Mouse (Mus musculus) forebrain, embryonic 12.5 days (tissue): ENCODE results near the gene Bmf. TPM values are rescaled to one million over a fixed set of nuclear protein-coding genes. Genes with fewer than 3 reads are reported as not detected.

Experiments used
- ATAC-seq: fragments of 200-750 bp; cut with Nextera tagmentation; 2 replicates; pipeline ENCODE4 v1.8.0; 2017; ENCODE audit warnings: moderate TSS enrichment; ENCODE audit not compliant: low FRiP score
- H3K27ac ChIP-seq: fragments of 300-500 bp; sonication (generic); 2 replicates; pipeline ENCODE4 v1.5.1; 2016; ENCODE audit warnings: mild to moderate bottlenecking
- H3K27me3 ChIP-seq: fragments of 300-500 bp; sonication (generic); 2 replicates; pipeline ENCODE4 v1.6.1; 2016; ENCODE audit warnings: mild to moderate bottlenecking
- H3K36me3 ChIP-seq: fragments of 300-500 bp; sonication (generic); replicated peaks from 2 replicates; pipeline ENCODE4 v1.6.1; 2016; ENCODE audit warnings: mild to moderate bottlenecking
- H3K4me1 ChIP-seq: fragments of 300-500 bp; sonication (generic); 2 replicates; pipeline ENCODE4 v1.6.1; 2016
- H3K4me2 ChIP-seq: fragments of 300-500 bp; sonication (generic); 2 replicates; pipeline ENCODE4 v1.6.1; 2016; ENCODE audit warnings: mild to moderate bottlenecking, moderate library complexity
- H3K4me3 ChIP-seq: fragments of 300-500 bp; sonication (generic); replicated peaks from 2 replicates; pipeline ENCODE4 v1.5.1; 2016; ENCODE audit warnings: mild to moderate bottlenecking
- H3K9ac ChIP-seq: fragments of 300-500 bp; sonication (generic); 2 replicates; pipeline ENCODE4 v1.6.1; 2016; ENCODE audit warnings: mild to moderate bottlenecking
- H3K9me3 ChIP-seq: fragments of 300-500 bp; sonication (generic); 2 replicates; pipeline ENCODE4 v1.6.1; 2016
- WGBS: fragments of 180-500 bp; shearing (Covaris S2); methylation state at CpG from one replicate; pipeline ENCODE4 v1.1.7; 2016; 5-methylcytosine and 5-hydroxymethylcytosine counted together
- polyA plus RNA-seq: library from polyadenylated mRNA; unstranded; fragments of >200 nt; fragmentation: Nextera tagmentation; extraction: Ambion mirVana; gene quantifications from 2 replicates; pipeline ENCODE4 v1.2.1, GENCODE M21; 2016

Gene Bmf
- polyA plus RNA-seq, 1 experiment from 2014 or later: 2.2 TPM

DNA sequence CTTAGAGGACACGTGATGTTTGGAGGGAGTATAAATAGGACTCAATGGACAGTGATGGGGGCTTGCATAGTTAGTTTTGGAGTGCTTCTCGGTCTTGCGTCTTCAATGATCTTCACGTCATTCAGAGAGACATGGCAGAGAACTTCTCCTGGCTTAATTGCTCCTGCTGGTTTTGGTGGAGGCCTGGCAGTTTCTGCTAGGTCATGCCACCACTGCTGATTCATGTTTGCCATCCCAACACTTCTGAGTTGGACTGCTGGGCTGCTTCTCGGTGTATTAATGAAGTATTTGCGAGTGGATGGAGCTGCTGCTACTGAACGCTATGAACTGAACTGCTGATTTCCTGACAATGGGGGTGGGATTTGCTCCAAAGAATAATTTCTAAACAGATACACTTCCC, 68.6 kb downstream of the Bmf start:
- no peak for ATAC-seq
- Histone ChIP-seq H3K4me2 (no peak overlapping the region), H3K27me3 (peaks cover 6% of the 10 kb centered on the region; the same call in 1 of the 2 replicates), H3K9ac (no peak overlapping the region), H3K27ac (no peak overlapping the region), H3K4me3 (no peak overlapping the region), H3K36me3 (peaks cover 14% of the 10 kb centered on the region), H3K9me3 (no peaks in the 10 kb centered on the region), H3K4me1 (peaks cover 15% of the 10 kb centered on the region)
- WGBS: 94% methylated on average over 7 of the region's 7 CpGs

DNA sequence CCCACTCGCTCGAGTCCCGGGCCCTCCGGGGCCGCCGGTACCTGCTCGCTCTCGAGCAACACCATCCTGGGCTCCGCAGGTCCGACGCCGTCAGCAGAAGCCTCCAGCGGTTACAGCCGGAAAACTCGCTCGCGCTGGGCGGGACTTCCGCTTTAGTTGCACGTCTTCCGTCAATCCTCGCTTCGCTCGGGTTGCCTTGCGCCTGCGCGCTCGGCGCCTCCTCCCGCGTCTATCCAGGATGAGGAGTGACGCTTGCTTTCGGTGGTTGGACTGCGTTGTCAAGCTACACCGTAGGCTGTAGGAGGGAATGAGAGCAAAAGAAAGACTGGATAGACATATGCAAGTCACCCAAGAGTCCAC, 70.0 kb downstream of the Bmf start, which contains the start of gene Srp14:
Srp14 (minus strand) TSS at position 162 of the 360 bp plus-strand sequence.
- Histone ChIP-seq H3K9ac (peak within 1 kb of the TSS; percentile 91), H3K27me3 (peaks cover 6% of the 10 kb centered on the region; the same call in 1 of the 2 replicates)

DNA sequence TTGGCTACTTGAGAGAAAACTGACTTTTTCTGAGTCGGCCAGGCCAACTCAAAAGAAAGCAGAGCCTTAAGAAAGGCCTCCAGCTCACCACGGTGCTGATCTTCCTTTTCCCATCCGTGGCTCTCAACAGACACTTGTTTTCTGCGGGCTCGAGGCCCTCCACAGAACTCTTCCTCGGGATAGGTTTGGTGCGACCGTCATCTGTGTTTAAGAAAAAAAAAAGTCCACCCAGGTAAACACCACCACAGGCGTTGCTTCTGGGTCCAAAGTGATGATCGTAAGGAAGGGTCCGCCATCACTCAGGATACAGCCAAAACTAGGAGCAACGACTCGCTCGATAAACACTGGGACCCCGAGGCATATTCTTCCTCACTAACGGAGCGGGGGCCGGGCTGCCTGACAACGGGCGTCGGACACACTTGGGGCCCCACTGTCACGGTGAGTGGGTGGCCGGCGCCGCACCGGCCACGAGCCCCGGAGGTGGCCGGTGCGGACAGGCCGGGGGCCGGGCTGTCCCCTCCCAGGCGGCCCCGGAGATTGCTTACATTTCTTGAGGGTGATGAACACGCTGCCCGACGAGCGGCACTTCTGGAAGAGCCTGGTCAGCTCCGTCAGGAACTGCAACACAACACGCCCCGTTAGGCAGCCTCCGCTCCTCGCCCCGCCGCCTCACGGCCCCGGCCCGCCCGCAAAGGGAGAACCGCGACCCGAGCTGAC, 70.5 kb downstream of the Bmf start:
- Histone ChIP-seq H3K4me1 (peaks cover 15% of the 10 kb centered on the region), H3K4me2 (peak overlapping the region; percentile 90), H3K9ac (peak overlapping the region; percentile 91), H3K36me3 (peaks cover 32% of the 10 kb centered on the region), H3K27ac (peak overlapping the region; percentile 78), H3K9me3 (no peaks in the 10 kb centered on the region), H3K27me3 (peaks cover 3% of the 10 kb centered on the region; the same call in 1 of the 2 replicates), H3K4me3 (peak overlapping the region; percentile 93)
- no peak; the same call in 1 of the 2 replicates for ATAC-seq
- WGBS: 2% methylated on average over 52 of the region's 52 CpGs

More for the DNA sequence above, 70.0 kb downstream of the Bmf start, which contains the start of gene Srp14:
- Histone ChIP-seq H3K36me3 (peaks cover 26% of the 10 kb centered on the region), H3K27ac (peak within 1 kb of the TSS; percentile 78), H3K4me3 (peak within 1 kb of the TSS; percentile 93), H3K9me3 (no peaks in the 10 kb centered on the region), H3K4me2 (peak within 1 kb of the TSS; percentile 90), H3K4me1 (peaks cover 15% of the 10 kb centered on the region)
- peak; percentile 96 for ATAC-seq
- under 1% methylated on average over 35 of the region's 35 CpGs for WGBS

Other genes starting within 250 kb of the Bmf start
- gene Gpr176, start 176.3 kb downstream of the Bmf start, polyA plus RNA-seq: 0.82 TPM in 2 replicates
- gene Eif2ak4, start 161.1 kb downstream of the Bmf start, polyA plus RNA-seq: 10.8 and 11.9 TPM in 2 replicates
- 252 and 263 TPM in 2 replicates for gene Srp14, start 70.0 kb downstream of the Bmf start, polyA plus RNA-seq
- gene Bub1b, start 48.5 kb upstream of the Bmf start, polyA plus RNA-seq: 112 and 126 TPM in 2 replicates
- 4.4 and 6.5 TPM in 2 replicates for gene Pak6, start 113.6 kb upstream of the Bmf start, polyA plus RNA-seq
- gene Ankrd63, start 154.3 kb upstream of the Bmf start, polyA plus RNA-seq: 0.04 and 0.08 TPM in 2 replicates
- gene Plcb2, start 178.8 kb upstream of the Bmf start, polyA plus RNA-seq: 0.19 and 0.36 TPM in 2 replicates
- 22.3 and 24.4 TPM in 2 replicates for gene Inafm2, start 196.1 kb upstream of the Bmf start, polyA plus RNA-seq
- 2.8 TPM in 2 replicates for gene Ccdc9b, start 213.0 kb upstream of the Bmf start, polyA plus RNA-seq
- not detected in 2 replicates for gene Phgr1, start 223.1 kb upstream of the Bmf start, polyA plus RNA-seq
- gene Disp2, start 230.0 kb upstream of the Bmf start, polyA plus RNA-seq: 11.5 and 14.1 TPM in 2 replicates